Mouse (Mus musculus): ENCODE results near the gene Ccdc151. TPM values are rescaled to one million over a fixed set of nuclear protein-coding genes. Genes with fewer than 3 reads are reported as not detected.

The Ccdc151 gene
- polyA plus RNA-seq, 1 experiment from 2014 or later: 1.2 TPM

DNA sequence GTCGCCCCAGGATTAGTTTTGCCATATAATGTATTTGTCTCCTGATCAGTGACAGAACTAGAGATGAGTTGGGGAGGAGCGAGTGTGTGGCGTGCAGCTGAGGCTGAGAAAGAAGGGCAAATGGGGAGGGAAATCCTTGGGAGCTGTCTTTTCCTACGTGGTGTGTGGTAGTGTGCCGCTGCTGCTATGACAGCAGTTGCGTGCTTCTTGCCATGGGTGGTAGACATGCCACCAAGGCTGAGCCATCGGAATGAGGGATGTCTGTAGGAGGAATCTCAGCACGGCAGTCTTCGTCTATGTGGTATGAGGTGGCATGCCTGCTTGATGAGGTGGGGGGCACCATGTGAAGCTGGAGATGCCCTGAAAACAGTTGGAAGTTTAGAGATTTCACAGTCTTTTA lies 28.0 kb upstream of the Ccdc151 start:
- Histone ChIP-seq H3K9ac (no peak overlapping the region), H3K4me2 (no peak overlapping the region), H3K9me3 (no peaks in the 10 kb centered on the region), H3K4me1 (peaks cover 1% of the 10 kb centered on the region), H3K36me3 (no peaks in the 10 kb centered on the region), H3K27me3 (no peaks in the 10 kb centered on the region), H3K27ac (no peak overlapping the region), H3K4me3 (no peak overlapping the region)
- 90% methylated on average over 9 of the region's 9 CpGs for WGBS
- no peak for ATAC-seq (ENCODE audit: insufficient number of reproducible peaks, insufficient read depth, low FRiP score, low TSS enrichment, low read depth)

DNA sequence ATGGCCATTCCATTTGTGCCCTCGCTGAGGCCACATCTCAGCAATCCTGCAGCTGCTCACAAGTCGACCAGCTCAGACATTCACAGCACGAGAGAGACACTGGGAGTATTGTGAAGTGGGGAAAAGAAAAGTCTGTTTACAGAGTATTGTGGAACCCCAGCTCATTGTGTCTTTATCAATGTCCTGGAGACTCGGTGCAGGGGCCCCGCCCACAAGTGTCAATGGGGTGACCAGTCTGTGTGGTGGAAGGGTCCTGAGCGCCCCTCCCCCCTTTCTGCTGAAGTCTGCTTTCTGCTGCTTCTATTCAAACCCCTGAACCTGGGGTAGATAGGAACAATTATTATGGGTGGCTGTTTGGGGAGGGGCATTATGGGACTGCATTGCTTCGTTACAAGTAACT lies 26.0 kb upstream of the Ccdc151 start:
- H3K4me2 ChIP-seq: no peak overlapping the region
- no peaks in the 10 kb centered on the region for H3K4me1 ChIP-seq
- 51% methylated on average over 7 of the region's 7 CpGs for WGBS
- H3K9me3 ChIP-seq: no peaks in the 10 kb centered on the region
- no peak overlapping the region for H3K27ac ChIP-seq
- H3K36me3 ChIP-seq: no peaks in the 10 kb centered on the region
- no peak overlapping the region for H3K9ac ChIP-seq
- no peaks in the 10 kb centered on the region for H3K27me3 ChIP-seq
- no peak for ATAC-seq (ENCODE audit: insufficient number of reproducible peaks, insufficient read depth, low FRiP score, low TSS enrichment, low read depth)
- no peak overlapping the region for H3K4me3 ChIP-seq

DNA sequence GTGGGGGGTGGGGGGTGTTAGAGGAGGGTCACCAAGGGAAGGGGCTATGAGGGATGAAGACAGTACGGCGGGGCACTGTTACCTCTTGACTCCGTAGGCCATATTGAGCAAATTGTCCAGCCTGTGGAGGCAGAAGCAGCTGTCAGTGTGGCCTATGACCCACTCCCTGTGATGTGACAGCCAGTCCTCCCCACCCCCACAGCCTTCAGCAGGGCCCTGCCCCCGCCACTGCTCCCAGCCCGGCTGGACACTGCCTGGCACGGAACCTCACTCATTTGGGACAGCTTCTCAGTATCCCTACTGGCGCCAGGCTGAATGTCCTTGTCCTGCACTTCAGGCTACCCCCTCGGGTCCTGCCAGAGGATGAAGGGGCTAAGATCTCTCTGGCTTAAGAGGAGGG lies 22.2 kb upstream of the Ccdc151 start:
- no peak overlapping the region for H3K4me3 ChIP-seq
- WGBS: 41% methylated on average over 8 of the region's 8 CpGs
- H3K4me2 ChIP-seq: no peak overlapping the region
- no peak for ATAC-seq (ENCODE audit: insufficient number of reproducible peaks, insufficient read depth, low FRiP score, low TSS enrichment, low read depth)
- no peak overlapping the region for H3K9ac ChIP-seq
- H3K4me1 ChIP-seq: no peaks in the 10 kb centered on the region
- H3K9me3 ChIP-seq: no peaks in the 10 kb centered on the region
- H3K27ac ChIP-seq: no peak overlapping the region
- no peaks in the 10 kb centered on the region for H3K36me3 ChIP-seq
- no peaks in the 10 kb centered on the region; the same call in 1 of the 2 replicates for H3K27me3 ChIP-seq

DNA sequence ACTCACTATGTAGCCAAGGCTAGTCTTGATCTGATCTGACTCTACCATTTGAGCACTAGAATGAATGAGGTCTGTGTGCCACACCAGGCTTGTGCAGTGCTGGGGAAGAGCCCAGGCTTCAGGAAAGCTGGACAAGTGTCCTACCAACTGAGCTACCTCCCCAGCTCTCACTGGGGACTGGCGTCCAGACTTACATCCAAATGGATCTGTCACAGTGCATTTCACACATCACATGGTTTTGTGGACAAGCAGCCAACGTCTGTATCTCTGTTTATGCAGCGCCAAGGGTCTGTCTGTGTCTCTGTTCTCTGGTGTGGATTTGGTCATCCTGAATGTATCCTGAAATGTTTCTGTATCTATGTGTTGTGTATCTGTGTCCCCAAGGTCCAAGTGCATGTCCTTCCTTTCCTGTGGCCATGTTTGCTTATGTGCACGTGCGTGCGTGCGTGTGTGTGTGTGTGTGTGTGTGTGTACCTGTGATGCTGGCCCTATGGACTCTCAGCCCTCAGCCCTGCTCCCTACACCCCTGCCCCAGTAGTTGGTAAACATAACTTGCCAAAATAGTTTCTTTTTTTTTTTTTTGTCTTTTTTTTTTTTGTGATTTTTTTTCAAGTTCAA lies 14.9 kb upstream of the Ccdc151 start:
- Histone ChIP-seq H3K27me3 (no peaks in the 10 kb centered on the region), H3K4me2 (no peak overlapping the region), H3K27ac (no peak overlapping the region), H3K9ac (no peak overlapping the region), H3K4me3 (no peak overlapping the region), H3K36me3 (peaks cover 26% of the 10 kb centered on the region), H3K4me1 (peaks cover 4% of the 10 kb centered on the region; the same call in 1 of the 2 replicates), H3K9me3 (no peaks in the 10 kb centered on the region)
- no peak for ATAC-seq (ENCODE audit: insufficient number of reproducible peaks, insufficient read depth, low FRiP score, low TSS enrichment, low read depth)
- WGBS: 69% methylated on average over 7 of the region's 7 CpGs

DNA sequence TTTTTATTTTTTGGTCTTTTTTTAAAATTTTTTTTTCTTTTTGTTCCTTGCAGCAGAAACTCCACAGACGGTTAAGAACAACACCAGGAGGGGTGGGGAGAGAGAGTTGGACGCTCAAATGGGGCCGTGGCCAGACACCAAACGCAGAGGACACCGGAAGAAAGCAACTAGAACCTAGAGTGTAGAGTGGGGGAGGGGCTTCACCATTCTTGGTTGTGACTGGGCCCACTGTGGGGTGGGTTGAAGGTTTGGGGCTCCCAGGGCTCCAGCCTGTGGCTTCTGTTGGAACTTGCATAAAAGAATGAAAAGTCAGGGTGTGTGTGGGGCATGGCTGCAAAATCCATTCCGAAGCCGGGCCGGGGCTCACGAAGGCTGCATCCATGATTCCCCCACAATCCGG lies 13.8 kb upstream of the Ccdc151 start:
- ATAC-seq (ENCODE audit: insufficient number of reproducible peaks, insufficient read depth, low FRiP score, low TSS enrichment, low read depth): no peak
- Histone ChIP-seq H3K36me3 (peaks cover 37% of the 10 kb centered on the region), H3K9ac (no peak overlapping the region), H3K27me3 (no peaks in the 10 kb centered on the region), H3K27ac (no peak overlapping the region), H3K4me2 (no peak overlapping the region), H3K4me3 (no peak overlapping the region), H3K9me3 (no peaks in the 10 kb centered on the region), H3K4me1 (peaks cover 4% of the 10 kb centered on the region; the same call in 1 of the 2 replicates)
- WGBS: 73% methylated on average over 10 of the region's 10 CpGs

DNA sequence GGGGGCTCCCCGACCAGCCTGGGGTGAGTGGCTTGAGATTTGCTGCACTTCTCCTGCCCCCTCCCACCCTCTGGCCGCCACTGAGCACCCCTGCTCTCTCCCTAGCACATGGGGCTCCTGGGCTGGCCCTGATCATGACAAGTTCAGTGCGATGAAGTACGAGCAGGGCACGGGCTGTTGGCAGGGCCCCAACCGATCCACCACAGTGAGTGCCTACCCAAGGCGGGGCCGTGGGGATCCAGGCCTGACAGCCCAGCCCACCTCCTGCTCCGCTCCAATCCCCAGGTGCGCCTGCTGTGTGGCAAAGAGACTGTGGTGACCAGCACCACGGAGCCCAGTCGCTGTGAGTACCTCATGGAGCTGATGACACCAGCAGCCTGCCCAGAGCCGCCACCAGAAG lies 10.3 kb upstream of the Ccdc151 start:
- Histone ChIP-seq H3K36me3 (peaks cover 72% of the 10 kb centered on the region), H3K9me3 (no peaks in the 10 kb centered on the region), H3K9ac (no peak overlapping the region), H3K27ac (no peak overlapping the region), H3K4me2 (no peak overlapping the region), H3K27me3 (no peaks in the 10 kb centered on the region), H3K4me3 (no peak overlapping the region), H3K4me1 (peaks cover 4% of the 10 kb centered on the region; the same call in 1 of the 2 replicates)
- no peak for ATAC-seq (ENCODE audit: insufficient number of reproducible peaks, insufficient read depth, low FRiP score, low TSS enrichment, low read depth)
- 93% methylated on average over 13 of the region's 13 CpGs for WGBS

DNA sequence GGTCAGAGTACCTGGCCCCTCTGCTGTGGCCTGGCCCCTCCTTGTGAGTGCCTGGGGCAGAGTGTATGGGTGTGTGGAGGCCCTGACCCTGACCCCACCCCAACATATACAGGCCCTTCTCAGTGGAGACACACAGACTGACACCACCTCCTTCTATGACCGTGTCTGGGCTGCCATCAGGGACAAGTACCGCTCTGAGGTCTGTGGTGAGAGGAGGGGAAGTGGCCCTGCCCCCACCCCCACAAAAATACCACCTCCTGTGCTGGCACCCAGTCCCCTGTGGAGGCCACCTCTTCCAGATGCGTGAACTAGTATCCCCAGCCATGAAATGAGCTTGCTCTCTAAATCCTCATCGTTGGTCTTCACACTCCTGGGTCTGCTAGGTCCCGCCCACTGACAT lies 8.6 kb upstream of the Ccdc151 start:
- Histone ChIP-seq H3K36me3 (peaks cover 89% of the 10 kb centered on the region), H3K4me1 (peaks cover 4% of the 10 kb centered on the region; the same call in 1 of the 2 replicates), H3K4me2 (no peak overlapping the region), H3K27me3 (no peaks in the 10 kb centered on the region), H3K9ac (no peak overlapping the region), H3K27ac (no peak overlapping the region), H3K9me3 (no peaks in the 10 kb centered on the region), H3K4me3 (no peak overlapping the region)
- 86% methylated on average over 5 of the region's 5 CpGs for WGBS
- ATAC-seq (ENCODE audit: insufficient number of reproducible peaks, insufficient read depth, low FRiP score, low TSS enrichment, low read depth): no peak

DNA sequence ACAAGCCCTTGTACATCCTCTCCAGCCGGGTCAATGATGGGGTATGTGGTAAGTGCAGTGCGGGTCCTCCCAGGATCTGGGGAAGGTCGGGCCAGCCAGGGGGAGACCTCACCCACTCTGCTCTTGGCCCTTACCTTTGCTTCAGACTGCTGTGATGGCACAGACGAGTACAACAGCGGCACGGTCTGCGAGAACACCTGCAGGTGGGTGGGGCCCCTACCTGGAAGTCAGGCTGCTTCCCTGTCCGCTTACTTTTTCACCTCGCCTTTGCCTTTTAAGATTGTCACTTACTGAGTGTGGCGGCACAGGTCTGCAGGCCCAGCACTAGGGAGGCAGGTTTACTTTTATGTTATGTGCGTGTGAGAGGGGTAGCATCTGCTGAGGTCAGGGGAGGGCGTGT lies 2.1 kb upstream of the Ccdc151 start:
- H3K27me3 ChIP-seq: no peaks in the 10 kb centered on the region
- no peak overlapping the region for H3K4me3 ChIP-seq
- no peak overlapping the region for H3K27ac ChIP-seq
- H3K9me3 ChIP-seq: no peaks in the 10 kb centered on the region
- no peak overlapping the region for H3K4me2 ChIP-seq
- WGBS: 93% methylated on average over 12 of the region's 12 CpGs
- ATAC-seq (ENCODE audit: insufficient number of reproducible peaks, insufficient read depth, low FRiP score, low TSS enrichment, low read depth): no peak
- peaks cover 57% of the 10 kb centered on the region for H3K36me3 ChIP-seq
- no peak overlapping the region for H3K9ac ChIP-seq
- peaks cover 23% of the 10 kb centered on the region for H3K4me1 ChIP-seq

DNA sequence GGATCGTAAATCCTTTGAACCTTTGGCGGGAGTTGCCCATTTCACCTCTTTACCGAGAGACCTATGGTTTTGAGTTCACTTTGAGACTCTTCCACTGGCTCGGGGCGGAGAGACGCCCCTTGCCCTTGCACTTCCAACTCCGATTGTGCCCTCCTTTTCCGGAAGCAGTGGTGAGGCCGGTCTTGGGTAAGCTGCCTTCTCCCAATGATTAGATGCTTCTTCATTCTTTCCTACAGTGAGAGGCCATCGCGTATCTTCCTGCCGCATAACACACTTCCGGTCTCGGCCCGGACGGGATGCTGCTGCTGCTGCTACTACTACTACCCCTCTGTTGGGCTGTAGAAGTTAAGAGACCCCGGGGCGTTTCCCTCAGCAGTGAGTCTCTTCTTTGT lies 725 bp upstream of the Ccdc151 start:
- Histone ChIP-seq H3K27me3 (no peaks in the 10 kb centered on the region), H3K9me3 (no peaks in the 10 kb centered on the region), H3K4me1 (peaks cover 23% of the 10 kb centered on the region), H3K36me3 (peaks cover 43% of the 10 kb centered on the region), H3K9ac (peak overlapping the region; percentile 75), H3K27ac (peak overlapping the region; percentile 60), H3K4me2 (peak overlapping the region; percentile 81), H3K4me3 (peak overlapping the region; percentile 76)
- 0% methylated on average over 18 of the region's 18 CpGs for WGBS
- ATAC-seq (ENCODE audit: insufficient number of reproducible peaks, insufficient read depth, low FRiP score, low TSS enrichment, low read depth): no peak

DNA sequence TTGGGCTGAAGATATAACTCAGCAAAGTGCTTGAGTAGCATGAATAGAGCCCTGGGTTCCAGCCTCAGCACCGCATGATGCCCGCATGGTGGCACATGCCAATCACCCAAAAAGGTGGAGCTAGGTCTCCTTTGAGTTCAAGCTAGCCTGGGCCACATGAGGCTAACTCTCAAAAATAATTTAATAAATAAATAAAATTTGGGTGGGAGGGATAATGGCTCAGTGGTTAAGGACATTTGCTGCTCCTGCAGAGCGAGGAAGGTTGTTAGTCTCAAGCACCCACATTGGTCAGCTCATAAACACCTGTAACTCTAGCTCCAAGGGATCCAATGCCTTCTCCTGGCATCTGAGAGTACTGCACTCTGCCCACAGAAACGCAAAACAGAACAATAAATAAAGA lies 801 bp downstream of the Ccdc151 start:
- Histone ChIP-seq H3K9me3 (no peaks in the 10 kb centered on the region), H3K27me3 (peaks cover 3% of the 10 kb centered on the region; the same call in 1 of the 2 replicates), H3K4me2 (no peak overlapping the region), H3K4me3 (no peak overlapping the region), H3K9ac (no peak overlapping the region), H3K27ac (no peak overlapping the region), H3K36me3 (peaks cover 28% of the 10 kb centered on the region), H3K4me1 (peaks cover 23% of the 10 kb centered on the region)
- no peak for ATAC-seq (ENCODE audit: insufficient number of reproducible peaks, insufficient read depth, low FRiP score, low TSS enrichment, low read depth)
- 78% methylated on average over 4 of the region's 4 CpGs for WGBS

DNA sequence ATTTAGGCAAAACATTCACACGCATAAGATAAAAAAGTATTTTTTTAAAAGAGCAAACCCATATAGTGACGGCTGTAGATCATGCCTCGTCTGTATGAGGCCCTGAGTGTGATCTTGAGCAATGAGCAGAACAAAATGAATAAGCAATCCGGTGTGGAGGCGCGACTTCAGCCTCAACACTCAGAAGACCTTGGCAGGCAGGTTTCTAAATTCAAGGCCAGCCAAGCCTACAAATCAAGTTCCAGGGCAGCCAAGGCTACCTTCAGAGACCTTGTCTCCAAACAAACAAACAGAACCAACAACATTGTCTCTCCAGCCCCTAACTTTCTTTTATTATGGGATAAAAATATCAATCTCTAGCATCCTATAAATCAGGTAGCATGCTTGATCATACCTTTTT lies 2.1 kb downstream of the Ccdc151 start:
- H3K4me3 ChIP-seq: no peak overlapping the region
- peaks cover 15% of the 10 kb centered on the region for H3K36me3 ChIP-seq
- WGBS: 89% methylated on average over 6 of the region's 6 CpGs
- H3K4me2 ChIP-seq: no peak overlapping the region
- H3K9ac ChIP-seq: no peak overlapping the region
- peaks cover 23% of the 10 kb centered on the region for H3K4me1 ChIP-seq
- no peak overlapping the region for H3K27ac ChIP-seq
- no peak for ATAC-seq (ENCODE audit: insufficient number of reproducible peaks, insufficient read depth, low FRiP score, low TSS enrichment, low read depth)
- H3K27me3 ChIP-seq: peaks cover 3% of the 10 kb centered on the region; the same call in 1 of the 2 replicates
- H3K9me3 ChIP-seq: no peaks in the 10 kb centered on the region

DNA sequence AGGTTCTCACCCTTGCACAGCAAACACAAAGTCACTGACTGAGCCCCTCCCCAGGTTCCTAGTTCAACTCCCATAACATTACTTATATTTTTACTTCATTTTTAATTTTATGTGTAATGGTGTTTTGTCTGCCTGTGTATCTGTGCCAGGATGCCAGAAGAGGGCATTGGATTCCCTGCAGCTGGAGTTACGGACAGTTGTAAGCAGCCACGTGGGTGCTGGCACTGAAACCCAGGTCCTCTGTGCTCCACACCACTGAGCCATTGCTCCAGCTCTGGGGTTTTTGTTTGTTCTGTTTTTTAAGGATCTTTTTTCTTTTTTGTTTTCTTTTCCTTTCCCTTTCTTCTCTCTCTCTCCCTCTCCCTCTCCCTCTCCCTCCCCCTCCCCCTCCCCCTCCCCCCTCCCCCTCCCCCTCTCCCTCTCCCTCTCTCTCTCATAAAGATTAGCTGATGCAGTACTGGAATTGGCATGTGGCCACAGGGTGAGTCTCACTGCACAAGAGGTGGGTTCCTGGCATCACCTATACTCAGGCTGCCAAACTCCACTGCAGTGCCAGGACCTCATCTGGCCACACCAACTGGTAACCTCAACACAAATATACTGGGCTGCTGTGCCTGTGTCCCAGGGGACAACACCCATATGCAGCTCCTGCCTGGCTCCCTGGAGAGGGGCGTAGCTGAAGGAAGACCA lies 6.1 kb downstream of the Ccdc151 start:
- Histone ChIP-seq H3K4me1 (no peaks in the 10 kb centered on the region), H3K4me2 (no peak overlapping the region), H3K36me3 (no peaks in the 10 kb centered on the region), H3K4me3 (no peak overlapping the region), H3K27ac (no peak overlapping the region), H3K9me3 (no peaks in the 10 kb centered on the region), H3K9ac (no peak overlapping the region), H3K27me3 (peaks cover 26% of the 10 kb centered on the region)
- 79% methylated on average over 3 of the region's 3 CpGs for WGBS
- no peak for ATAC-seq (ENCODE audit: insufficient number of reproducible peaks, insufficient read depth, low FRiP score, low TSS enrichment, low read depth)
